Mouse (Mus musculus) kidney, adult 11 months (tissue): ENCODE data around the gene 1700020N15Rik.
"Not testable (repeated sequence)": the region's sequence is repeated elsewhere in the genome, so short reads cannot be mapped to it uniquely, and the experiment has no call there.

ENCODE experiments used
- DNase-seq: peaks from one replicate; pipeline ENCODE4 v3.0.0; 2022

Gene 1700020N15Rik

GRCm38 (mm10) chrX:69945000-69945399, at the start of gene 1700020N15Rik:
Gene 1700020N15Rik (plus strand): TSS chrX:69945300.
- DNase-seq: not testable (repeated sequence)

- no peak for DNase-seq
These were observed 31.9 kb downstream of the 1700020N15Rik start for GRCm38 (mm10) chrX:69976790-69977579.
